Mouse (Mus musculus) c-Kit-positive CD71-positive TER-119-positive erythroid progenitor cells, embryonic 14.5 days (primary cell): ENCODE results near the gene Med27.

Experiments
- DNase-seq: peaks from one replicate; pipeline ENCODE4 v3.0.0-alpha.2; 2013; ENCODE audit warnings: low spot score

The Med27 gene

GRCm38 (mm10) chr2:29346629-29347271, at the start of gene Med27:
Gene Med27, plus strand, starts transcription at chr2:29346819.
- DNase-seq: peak; percentile 92

DNA sequence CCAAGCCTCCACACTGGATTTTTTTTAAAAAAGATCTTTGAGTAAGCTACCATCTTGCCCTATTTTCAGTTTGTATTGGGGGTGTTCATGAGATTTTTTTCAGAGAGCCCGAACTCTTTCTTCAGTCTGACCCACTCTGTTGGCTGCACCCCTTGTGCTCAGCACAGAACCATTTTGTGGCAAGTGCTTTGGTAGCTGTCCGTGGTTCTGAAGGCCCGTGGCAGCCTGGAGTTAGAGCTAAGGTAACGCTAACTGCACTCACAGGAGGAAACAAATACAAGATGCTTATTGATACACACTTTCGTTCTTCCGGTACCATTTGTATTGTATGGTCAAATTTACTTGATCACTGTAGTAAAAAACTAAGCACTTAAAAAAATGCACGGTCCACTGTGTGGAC, 36.7 kb upstream of the Med27 start:
- DNase-seq: no peak

GRCm38 (mm10) chr2:29312058-29312457, 34.6 kb upstream of the Med27 start:
- no peak for DNase-seq

- no peak for DNase-seq
Measured at GRCm38 (mm10) chr2:29317906-29318470, 28.6 kb upstream of the Med27 start.

DNA sequence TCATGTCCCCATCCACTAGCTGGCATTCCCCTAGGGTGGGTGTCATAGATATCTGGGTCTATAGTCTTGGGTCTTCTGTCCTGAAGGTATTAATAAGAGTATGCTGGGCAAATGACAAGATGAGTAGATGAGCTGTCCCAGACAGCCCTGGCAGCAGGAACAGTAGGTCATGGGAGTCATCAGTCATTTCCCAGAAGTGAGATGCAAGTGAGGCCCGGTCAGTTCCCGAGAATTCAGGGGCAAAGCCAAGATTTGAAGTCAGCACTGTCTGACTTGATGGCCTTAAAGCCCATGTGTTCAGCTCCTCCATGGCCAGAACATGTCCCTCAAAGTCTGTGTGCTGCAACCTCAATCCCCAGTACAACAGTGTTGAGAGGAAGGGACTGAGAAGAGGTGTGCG, 28.0 kb upstream of the Med27 start:
- DNase-seq: no peak

- no peak for DNase-seq
Measured at GRCm38 (mm10) chr2:29320229-29320751, 26.3 kb upstream of the Med27 start.

- no peak for DNase-seq
Measured at GRCm38 (mm10) chr2:29320780-29321179, 25.8 kb upstream of the Med27 start.

GRCm38 (mm10) chr2:29324456-29324855, 22.2 kb upstream of the Med27 start:
- no peak for DNase-seq

- DNase-seq: no peak
Measured at GRCm38 (mm10) chr2:29330471-29330870, 16.1 kb upstream of the Med27 start.

- DNase-seq: no peak
Measured at GRCm38 (mm10) chr2:29338396-29338795, 8.2 kb upstream of the Med27 start.

DNA sequence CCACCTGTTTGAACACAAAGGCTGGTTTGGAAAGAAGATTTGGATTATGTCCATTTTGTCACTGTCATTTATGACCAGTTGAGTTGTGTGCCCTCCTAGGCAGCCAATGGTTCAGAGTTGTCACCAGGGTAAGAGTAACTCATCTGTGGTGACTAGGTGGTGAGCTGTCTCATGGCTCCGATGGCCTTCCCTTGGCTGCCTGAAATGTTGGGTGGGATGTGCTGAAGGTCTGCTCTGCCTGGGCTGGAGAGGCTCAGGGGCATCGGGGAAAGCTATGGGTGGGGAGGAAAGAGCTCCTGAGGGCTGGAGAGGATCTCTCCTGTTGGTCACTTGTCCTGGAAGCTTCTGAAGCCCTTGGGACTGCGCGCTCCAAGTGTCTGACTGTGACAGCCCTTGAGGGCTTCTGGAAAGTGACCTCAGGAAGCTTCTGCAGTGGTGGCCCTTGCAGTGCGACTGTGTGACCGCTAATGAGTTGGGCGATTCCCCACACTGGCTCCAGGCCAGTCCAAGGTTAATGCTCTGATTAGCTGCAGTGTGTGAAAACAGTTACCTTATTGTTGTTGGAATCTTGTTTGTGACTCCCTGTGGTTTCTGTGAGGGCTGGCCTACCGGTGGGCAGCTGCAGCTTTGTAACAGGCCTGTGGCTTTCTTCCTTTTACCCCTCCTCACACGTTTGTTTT, 12.2 kb downstream of the Med27 start:
- DNase-seq: no peak

- DNase-seq: no peak
Measured at GRCm38 (mm10) chr2:29360956-29361355, 14.3 kb downstream of the Med27 start.

- DNase-seq: no peak
Measured at GRCm38 (mm10) chr2:29365000-29365695, 18.5 kb downstream of the Med27 start.

GRCm38 (mm10) chr2:29368730-29369129, 22.1 kb downstream of the Med27 start:
- no peak for DNase-seq

DNA sequence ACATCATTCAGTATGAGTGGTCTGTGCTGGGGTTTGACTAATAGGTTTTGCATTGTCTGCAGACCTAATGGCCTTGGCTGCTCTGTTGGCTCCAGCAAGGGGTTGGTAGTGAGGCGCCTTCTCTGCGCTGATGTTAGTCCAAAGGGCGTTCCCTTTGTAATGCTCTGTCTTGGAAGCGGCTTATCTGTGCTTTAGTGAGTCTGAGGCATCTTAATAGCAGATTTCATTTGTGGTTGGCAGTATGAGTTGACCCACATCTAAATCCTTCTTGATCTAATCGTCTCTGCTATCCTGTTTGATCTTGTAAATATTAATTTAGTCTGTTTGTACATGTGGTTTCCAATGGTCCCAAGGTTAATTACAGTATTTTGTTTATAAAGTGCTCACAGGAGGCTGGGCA, 25.6 kb downstream of the Med27 start:
- no peak for DNase-seq

GRCm38 (mm10) chr2:29381683-29382082, 35.1 kb downstream of the Med27 start:
- DNase-seq: no peak

DNA sequence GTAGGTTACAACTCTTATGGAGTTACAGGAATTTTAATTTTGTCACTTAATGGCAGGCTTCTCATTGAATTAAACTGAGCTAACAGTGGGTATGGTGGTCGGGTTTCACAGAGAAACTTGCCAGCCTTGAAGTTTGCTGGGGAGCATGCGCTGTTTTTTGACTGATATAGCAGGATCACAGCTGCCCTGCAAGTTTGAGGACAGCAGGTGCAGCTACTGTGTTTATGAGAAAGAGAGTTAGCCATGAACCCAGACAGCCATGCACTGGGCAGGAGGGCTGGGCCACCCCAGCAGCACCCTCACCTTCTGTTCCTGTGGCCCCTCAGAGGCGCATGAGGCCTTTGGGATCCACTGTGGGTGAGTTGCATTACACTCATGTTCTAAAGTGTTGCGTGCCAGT, 36.0 kb downstream of the Med27 start:
- DNase-seq: no peak

DNA sequence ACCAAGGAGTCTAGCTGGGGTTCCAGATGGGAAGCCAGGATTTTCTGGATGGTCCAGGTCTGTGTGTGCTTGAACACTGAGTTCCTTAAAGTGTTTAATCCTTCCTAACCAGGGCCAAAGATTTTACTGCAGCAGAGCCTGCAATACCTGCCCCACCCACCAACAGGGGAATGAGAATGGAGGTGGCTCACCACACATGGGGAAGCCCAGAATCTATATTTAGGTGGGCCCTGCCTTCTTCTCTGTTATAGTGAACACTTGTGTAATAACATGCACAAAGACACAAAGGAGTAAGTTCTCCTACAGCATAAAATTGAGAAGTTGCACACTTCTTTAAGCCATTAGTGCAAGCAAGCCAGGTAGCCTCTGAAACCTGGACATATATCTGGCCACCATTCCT, 36.5 kb downstream of the Med27 start:
- DNase-seq: no peak

GRCm38 (mm10) chr2:29385405-29385804, 38.8 kb downstream of the Med27 start:
- DNase-seq: no peak

DNA sequence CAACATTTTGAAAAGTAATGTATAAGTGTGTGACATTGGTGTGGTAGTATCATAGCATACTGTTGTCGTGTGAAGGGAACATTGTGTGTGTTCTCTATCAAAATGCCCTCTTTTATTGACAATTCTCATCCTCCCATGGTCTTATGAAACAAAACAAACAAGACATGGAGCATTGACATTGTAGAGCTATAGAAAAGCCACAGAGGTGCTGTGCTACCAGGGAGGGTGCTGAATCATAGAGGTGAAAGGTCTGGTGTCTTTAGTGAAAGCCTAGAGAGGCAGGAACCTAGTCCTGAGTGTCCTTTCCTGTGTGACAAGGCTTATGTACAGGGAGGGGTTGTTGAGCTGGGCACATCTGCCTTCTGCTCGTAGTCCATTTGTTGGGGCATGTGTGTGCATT, 40.6 kb downstream of the Med27 start:
- DNase-seq: no peak

- DNase-seq: no peak
Measured at GRCm38 (mm10) chr2:29388937-29389336, 42.3 kb downstream of the Med27 start.

- no peak for DNase-seq
Measured at GRCm38 (mm10) chr2:29391086-29391485, 44.5 kb downstream of the Med27 start.

DNA sequence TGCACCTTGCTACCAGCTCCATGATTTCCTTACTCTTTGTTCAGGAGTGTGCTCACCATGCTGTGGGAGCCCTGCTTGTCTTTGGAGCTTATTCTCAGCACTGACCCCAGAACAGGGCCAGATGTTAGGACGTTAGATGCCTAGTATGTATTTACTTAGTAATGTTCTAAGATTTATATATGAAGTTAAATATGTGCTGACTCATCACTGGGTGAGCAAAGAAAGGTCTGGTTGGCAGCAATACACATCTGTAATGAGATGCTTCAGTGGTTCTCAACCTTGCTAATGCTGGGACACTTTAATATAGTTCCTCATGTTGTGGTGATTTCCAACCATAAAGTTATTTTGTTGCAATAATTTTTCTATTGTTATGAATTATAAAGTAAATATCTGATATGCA, 45.4 kb downstream of the Med27 start:
- no peak for DNase-seq
